Mouse (Mus musculus) forebrain, embryonic 16.5 days (tissue): ENCODE data around the gene Rpl3. TPM values are rescaled to one million over a fixed set of nuclear protein-coding genes. Genes with fewer than 3 reads are reported as not detected.

Experiments used
- ATAC-seq: fragments of 200-750 bp; cut with Nextera tagmentation; 2 replicates; pipeline ENCODE4 v1.8.0; 2017; ENCODE audit warnings: mild to moderate bottlenecking, moderate library complexity
- H3K27ac ChIP-seq: fragments of 300-500 bp; sonication (generic); 2 replicates; pipeline ENCODE4 v1.5.1; 2014; ENCODE audit warnings: low read length, control low read depth
- H3K27me3 ChIP-seq: fragments of 300-500 bp; sonication (generic); replicated peaks from 2 replicates; pipeline ENCODE4 v1.6.1; 2014; ENCODE audit warnings: low read length; ENCODE audit not compliant: control insufficient read depth, insufficient read depth
- H3K36me3 ChIP-seq: fragments of 300-500 bp; sonication (generic); 2 replicates; pipeline ENCODE4 v1.6.1; 2014; ENCODE audit not compliant: control insufficient read depth, insufficient read depth
- H3K4me1 ChIP-seq: fragments of 300-500 bp; sonication (generic); replicated peaks from 2 replicates; pipeline ENCODE4 v1.6.1; 2014; ENCODE audit warnings: low read length; ENCODE audit not compliant: control insufficient read depth, insufficient read depth
- H3K4me2 ChIP-seq: fragments of 300-500 bp; sonication (generic); 2 replicates; pipeline ENCODE4 v1.6.1; 2014; ENCODE audit warnings: mild to moderate bottlenecking, low read length, control low read depth
- H3K4me3 ChIP-seq: fragments of 300-500 bp; sonication (generic); replicated peaks from 2 replicates; pipeline ENCODE4 v1.5.1; 2014; ENCODE audit warnings: mild to moderate bottlenecking, low read length, control low read depth
- H3K9ac ChIP-seq: fragments of 300-500 bp; sonication (generic); replicated peaks from 2 replicates; pipeline ENCODE4 v1.6.1; 2014; ENCODE audit warnings: low read depth, low read length, control low read depth
- H3K9me3 ChIP-seq: fragments of 300-500 bp; sonication (generic); 2 replicates; pipeline ENCODE4 v1.6.1; 2016; ENCODE audit warnings: low read length; ENCODE audit not compliant: control insufficient read depth
- WGBS: fragments of 180-500 bp; shearing (Covaris S2); extraction: QIAGEN DNeasy Blood & Tissue Kit; methylation state at CpG from one replicate; pipeline ENCODE4 v1.1.7; 2014; 5-methylcytosine and 5-hydroxymethylcytosine counted together
- polyA plus RNA-seq: library from polyadenylated mRNA; unstranded; fragments of >200 nt; fragmentation: Nextera tagmentation; extraction: Ambion mirVana; gene quantifications from 2 replicates; pipeline ENCODE4 v1.2.1, GENCODE M21; 2015

The Rpl3 gene
- polyA plus RNA-seq, 1 experiment from 2014 or later = 605 TPM

- no peak overlapping the region for H3K9ac ChIP-seq
- no peaks in the 10 kb centered on the region for H3K27me3 ChIP-seq
- WGBS = 87% methylated on average over 6 of the region's 6 CpGs
- no peak overlapping the region for H3K4me3 ChIP-seq
- H3K27ac ChIP-seq = no peak overlapping the region
- no peaks in the 10 kb centered on the region for H3K4me1 ChIP-seq
- ATAC-seq = no peak
- no peaks in the 10 kb centered on the region for H3K36me3 ChIP-seq
- no peaks in the 10 kb centered on the region for H3K9me3 ChIP-seq
- no peak overlapping the region for H3K4me2 ChIP-seq
Observed at GRCm38 (mm10) chr15:80119076-80119475, 27.4 kb upstream of the Rpl3 start.

GRCm38 (mm10) chr15:80117154-80117553 is 25.5 kb upstream of the Rpl3 start:
- H3K9ac ChIP-seq = no peak overlapping the region
- no peaks in the 10 kb centered on the region for H3K9me3 ChIP-seq
- no peak overlapping the region for H3K4me2 ChIP-seq
- 0 out of 2 replicates have a peak, but pooled peaks cover 4% of the 10 kb centered on the region for H3K36me3 ChIP-seq
- WGBS = 78% methylated on average over 8 of the region's 8 CpGs
- ATAC-seq = no peak
- H3K4me1 ChIP-seq = no peaks in the 10 kb centered on the region
- no peaks in the 10 kb centered on the region for H3K27me3 ChIP-seq
- no peak overlapping the region for H3K4me3 ChIP-seq
- no peak overlapping the region for H3K27ac ChIP-seq

- no peaks in the 10 kb centered on the region for H3K9me3 ChIP-seq
- H3K27ac ChIP-seq = no peak overlapping the region
- no peaks in the 10 kb centered on the region for H3K27me3 ChIP-seq
- H3K4me2 ChIP-seq = no peak overlapping the region
- 82% methylated on average over 13 of the region's 13 CpGs for WGBS
- no peak for ATAC-seq
- H3K9ac ChIP-seq = no peak overlapping the region
- H3K36me3 ChIP-seq = peaks cover 4% of the 10 kb centered on the region; the same call in 1 of the 2 replicates
- H3K4me1 ChIP-seq = no peaks in the 10 kb centered on the region
- no peak overlapping the region for H3K4me3 ChIP-seq
Observed at GRCm38 (mm10) chr15:80115866-80116794, 24.5 kb upstream of the Rpl3 start.

- no peaks in the 10 kb centered on the region for H3K27me3 ChIP-seq
- H3K9ac ChIP-seq = no peak overlapping the region
- 62% methylated on average over 5 of the region's 5 CpGs for WGBS
- peaks cover 8% of the 10 kb centered on the region; the same call in 1 of the 2 replicates for H3K36me3 ChIP-seq
- H3K4me2 ChIP-seq = no peak overlapping the region
- no peak overlapping the region for H3K4me3 ChIP-seq
- no peaks in the 10 kb centered on the region for H3K4me1 ChIP-seq
- no peaks in the 10 kb centered on the region for H3K9me3 ChIP-seq
- H3K27ac ChIP-seq = no peak overlapping the region
- ATAC-seq = no peak
Observed at GRCm38 (mm10) chr15:80115256-80115655, 23.6 kb upstream of the Rpl3 start.

- Histone ChIP-seq H3K4me3 (no peak overlapping the region), H3K9ac (no peak overlapping the region), H3K36me3 (peaks cover 8% of the 10 kb centered on the region; the same call in 1 of the 2 replicates), H3K4me1 (no peaks in the 10 kb centered on the region), H3K27ac (no peak overlapping the region), H3K27me3 (no peaks in the 10 kb centered on the region), H3K9me3 (no peaks in the 10 kb centered on the region), H3K4me2 (no peak overlapping the region)
- 91% methylated on average over 7 of the region's 7 CpGs for WGBS
- ATAC-seq = no peak
Observed at GRCm38 (mm10) chr15:80114414-80114813, 22.7 kb upstream of the Rpl3 start.

- H3K9me3 ChIP-seq = no peaks in the 10 kb centered on the region
- ATAC-seq = no peak
- H3K9ac ChIP-seq = no peak overlapping the region
- H3K36me3 ChIP-seq = peaks cover 8% of the 10 kb centered on the region; the same call in 1 of the 2 replicates
- H3K27me3 ChIP-seq = no peaks in the 10 kb centered on the region
- H3K4me1 ChIP-seq = no peaks in the 10 kb centered on the region
- no peak overlapping the region for H3K4me3 ChIP-seq
- no peak overlapping the region for H3K4me2 ChIP-seq
- no peak overlapping the region for H3K27ac ChIP-seq
- 44% methylated on average over 2 of the region's 2 CpGs for WGBS
Observed at GRCm38 (mm10) chr15:80112499-80112898, 20.8 kb upstream of the Rpl3 start.

- no peak overlapping the region for H3K27ac ChIP-seq
- WGBS = 84% methylated on average over 12 of the region's 12 CpGs
- ATAC-seq = no peak
Observed at GRCm38 (mm10) chr15:80111436-80111835, 19.8 kb upstream of the Rpl3 start.

GRCm38 (mm10) chr15:80107575-80107974 is 15.9 kb upstream of the Rpl3 start:
- Histone ChIP-seq H3K27ac (no peak overlapping the region), H3K36me3 (peaks cover 4% of the 10 kb centered on the region; the same call in 1 of the 2 replicates), H3K4me1 (no peaks in the 10 kb centered on the region), H3K4me3 (no peak overlapping the region), H3K9me3 (no peaks in the 10 kb centered on the region), H3K9ac (no peak overlapping the region), H3K27me3 (no peaks in the 10 kb centered on the region), H3K4me2 (no peak overlapping the region)
- 90% methylated on average over 3 of the region's 3 CpGs for WGBS
- ATAC-seq = no peak

More at GRCm38 (mm10) chr15:80111436-80111835, 19.8 kb upstream of the Rpl3 start:
- Histone ChIP-seq H3K4me1 (no peaks in the 10 kb centered on the region), H3K4me3 (no peak overlapping the region), H3K9me3 (no peaks in the 10 kb centered on the region), H3K36me3 (peaks cover 8% of the 10 kb centered on the region; the same call in 1 of the 2 replicates), H3K9ac (no peak overlapping the region), H3K4me2 (no peak overlapping the region), H3K27me3 (no peaks in the 10 kb centered on the region)

GRCm38 (mm10) chr15:80107143-80107542 is 15.5 kb upstream of the Rpl3 start:
- no peak overlapping the region for H3K9ac ChIP-seq
- peaks cover 4% of the 10 kb centered on the region; the same call in 1 of the 2 replicates for H3K36me3 ChIP-seq
- H3K9me3 ChIP-seq = no peaks in the 10 kb centered on the region
- H3K4me1 ChIP-seq = no peaks in the 10 kb centered on the region
- 95% methylated on average over 8 of the region's 8 CpGs for WGBS
- no peak for ATAC-seq
- no peak overlapping the region for H3K27ac ChIP-seq
- no peaks in the 10 kb centered on the region for H3K27me3 ChIP-seq
- no peak overlapping the region for H3K4me3 ChIP-seq
- no peak overlapping the region for H3K4me2 ChIP-seq
